Mouse (Mus musculus) embryonic fibroblast, embryonic 13.5 days (primary cell): Measurements from ENCODE around the gene Vmn1r45.

Experiments
- CTCF ChIP-seq: IDR thresholded peaks from 2 replicates; pipeline ENCODE4 v1.5.1; 2011; ENCODE audit warnings: mild to moderate bottlenecking, control low read depth, low read length, moderate library complexity, borderline replicate concordance; ENCODE audit not compliant: insufficient read depth
- POLR2A ChIP-seq: IDR thresholded peaks from 2 replicates; pipeline ENCODE4 v1.6.1; 2011; ENCODE audit warnings: low read depth, mild to moderate bottlenecking, control low read depth, low read length, moderate library complexity

- TF ChIP-seq CTCF (no peak), POLR2A (no peak)
Observed at GRCm38 (mm10) chr6:89953556-89953955, 13.2 kb upstream of the Vmn1r45 start.
